Mouse (Mus musculus): ENCODE measurements around the gene Polr1e. TPM values are rescaled to one million over a fixed set of nuclear protein-coding genes. Genes with fewer than 3 reads are reported as not detected.
"Not testable (repeated sequence)": the region's sequence is repeated elsewhere in the genome, so short reads cannot be mapped to it uniquely, and the experiment has no call there.

Gene Polr1e
- polyA plus RNA-seq, 1 experiment from 2014 or later = 36.7 TPM

- H3K4me2 ChIP-seq (replicated peaks) = no peak overlapping the region
- H3K36me3 ChIP-seq = peaks cover 71% of the 10 kb centered on the region
- no peak for ATAC-seq
- H3K27me3 ChIP-seq = no peaks in the 10 kb centered on the region
- no peak overlapping the region for H3K9ac ChIP-seq (replicated peaks)
- WGBS = 91% methylated on average over 13 of the region's 13 CpGs
- no peak overlapping the region for H3K4me3 ChIP-seq (replicated peaks)
- no peaks in the 10 kb centered on the region for H3K9me3 ChIP-seq
- H3K4me1 ChIP-seq (replicated peaks) = no peaks in the 10 kb centered on the region
- no peak overlapping the region for H3K27ac ChIP-seq
Measured at GRCm38 (mm10) chr4:45037455-45038410, 19.4 kb downstream of the Polr1e start.

DNA sequence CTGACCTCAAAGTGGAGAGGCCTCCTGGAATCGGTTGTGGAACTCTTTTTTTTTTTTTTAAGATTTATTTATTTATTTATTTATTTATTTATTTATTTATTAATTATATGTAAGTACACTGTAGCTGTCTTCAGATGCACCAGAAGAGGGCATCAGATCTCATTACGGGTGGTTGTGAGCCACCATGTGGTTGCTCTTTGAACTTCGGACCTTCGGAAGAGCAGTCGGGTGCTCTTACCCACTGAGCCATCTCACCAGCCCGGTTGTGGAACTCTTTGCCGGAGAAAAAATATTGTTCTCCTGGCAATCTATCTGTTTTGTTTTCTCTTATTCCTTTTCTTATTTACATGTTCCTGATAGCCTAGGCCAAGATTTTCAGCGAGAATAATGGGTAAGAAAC, 20.5 kb downstream of the Polr1e start:
- WGBS = 59% methylated on average over 8 of the region's 8 CpGs
- H3K9me3 ChIP-seq; H3K4me3 ChIP-seq (replicated peaks); H3K4me1 ChIP-seq (replicated peaks); H3K27ac ChIP-seq; H3K4me2 ChIP-seq (replicated peaks); ATAC-seq; H3K9ac ChIP-seq (replicated peaks); H3K27me3 ChIP-seq: not testable (repeated sequence)
- peaks cover 72% of the 10 kb centered on the region for H3K36me3 ChIP-seq

DNA sequence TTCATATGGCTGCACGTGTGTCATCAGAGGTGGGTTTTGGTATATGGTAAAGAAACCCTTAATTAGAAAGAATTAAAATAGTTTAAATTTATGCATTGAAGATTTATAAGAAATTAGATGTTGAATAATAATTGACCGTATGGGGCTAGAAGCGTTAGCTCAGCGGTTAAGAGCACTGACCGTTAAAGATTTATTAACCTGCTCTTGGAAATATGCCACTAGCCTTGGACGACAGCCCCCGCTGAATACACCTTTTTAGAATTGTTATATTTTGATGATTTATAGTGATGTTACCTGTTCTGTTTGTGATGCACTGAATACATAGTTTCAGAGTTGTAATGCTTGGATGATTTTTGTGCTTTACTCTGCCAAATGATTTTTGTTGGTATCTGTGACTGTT, 21.2 kb downstream of the Polr1e start:
- H3K27me3 ChIP-seq; H3K9ac ChIP-seq (replicated peaks); ATAC-seq; H3K9me3 ChIP-seq; H3K4me3 ChIP-seq (replicated peaks); H3K27ac ChIP-seq; H3K4me2 ChIP-seq (replicated peaks); H3K4me1 ChIP-seq (replicated peaks): not testable (repeated sequence)
- H3K36me3 ChIP-seq = peaks cover 72% of the 10 kb centered on the region
- 92% methylated on average over 7 of the region's 7 CpGs for WGBS

DNA sequence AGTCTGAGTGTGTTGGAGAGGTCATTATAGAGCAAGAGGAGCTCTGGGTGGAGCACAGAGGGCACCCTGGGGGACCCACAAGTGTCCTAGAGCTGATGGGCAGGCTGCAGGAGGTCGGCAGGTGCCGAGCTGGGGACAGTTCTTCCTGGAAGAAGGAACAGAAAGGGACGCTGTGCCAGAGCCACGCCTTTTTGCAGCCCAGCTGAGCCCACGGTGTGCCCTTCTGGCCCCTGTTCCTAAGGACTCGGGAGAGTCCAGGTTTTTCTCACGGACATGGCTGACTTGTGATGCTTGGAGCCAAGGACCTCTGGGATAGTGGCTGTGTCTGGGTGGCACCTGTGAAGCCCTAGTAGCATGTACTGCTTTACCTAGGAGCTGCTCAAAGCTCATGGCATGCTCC, 22.4 kb downstream of the Polr1e start:
- ATAC-seq = no peak
- WGBS = 84% methylated on average over 7 of the region's 7 CpGs
- H3K36me3 ChIP-seq = peaks cover 72% of the 10 kb centered on the region

GRCm38 (mm10) chr4:45046679-45047078, 28.3 kb downstream of the Polr1e start:
- Histone ChIP-seq H3K4me1 (replicated peaks) (peaks cover 11% of the 10 kb centered on the region; the same call in 1 of the 2 replicates), H3K4me3 (replicated peaks) (no peak overlapping the region), H3K27me3 (no peaks in the 10 kb centered on the region), H3K4me2 (replicated peaks) (no peak overlapping the region), H3K27ac (no peak overlapping the region), H3K9me3 (no peaks in the 10 kb centered on the region), H3K36me3 (peaks cover 68% of the 10 kb centered on the region), H3K9ac (replicated peaks) (no peak overlapping the region)
- WGBS = 94% methylated on average over 5 of the region's 5 CpGs
- ATAC-seq = no peak

More for the DNA sequence above, 22.4 kb downstream of the Polr1e start:
- no peaks in the 10 kb centered on the region for H3K4me1 ChIP-seq (replicated peaks)
- no peaks in the 10 kb centered on the region for H3K27me3 ChIP-seq
- no peak overlapping the region for H3K4me2 ChIP-seq (replicated peaks)
- H3K9ac ChIP-seq (replicated peaks) = no peak overlapping the region
- H3K9me3 ChIP-seq = no peaks in the 10 kb centered on the region
- no peak overlapping the region for H3K4me3 ChIP-seq (replicated peaks)
- H3K27ac ChIP-seq = no peak overlapping the region

DNA sequence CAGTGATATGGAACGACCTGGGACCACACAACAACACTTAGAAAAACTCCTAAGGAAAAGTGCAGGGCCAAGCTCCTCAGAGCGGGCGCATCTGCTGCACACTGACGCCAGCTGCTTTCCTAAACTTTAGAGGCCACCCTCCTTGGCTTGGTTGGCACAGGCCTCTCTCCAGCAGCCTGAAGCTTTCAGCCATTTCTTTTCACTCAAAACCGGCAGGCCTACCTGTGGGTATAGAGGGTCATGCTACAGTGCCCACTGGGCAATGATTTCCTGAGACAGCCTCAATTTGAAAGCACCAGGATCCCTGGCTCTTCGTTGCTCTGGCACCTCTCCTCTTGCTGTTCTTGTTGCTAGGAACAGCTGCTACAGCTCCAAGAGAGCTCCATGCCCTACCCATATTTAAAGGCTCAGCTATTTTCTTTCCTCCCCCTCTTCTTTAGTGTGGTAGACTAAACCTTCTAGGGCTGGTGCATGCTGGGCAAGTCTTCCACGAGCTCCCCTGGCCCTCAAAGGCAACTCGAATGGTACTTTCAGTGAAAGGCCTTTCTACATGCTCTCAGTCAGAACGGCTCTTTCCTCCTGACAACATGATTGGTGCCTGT, 29.0 kb downstream of the Polr1e start:
- WGBS = 85% methylated on average over 9 of the region's 9 CpGs
- Histone ChIP-seq H3K36me3 (peaks cover 66% of the 10 kb centered on the region), H3K4me1 (replicated peaks) (peaks cover 11% of the 10 kb centered on the region; the same call in 1 of the 2 replicates), H3K9me3 (no peaks in the 10 kb centered on the region), H3K4me3 (replicated peaks) (no peak overlapping the region), H3K27me3 (no peaks in the 10 kb centered on the region), H3K4me2 (replicated peaks) (no peak overlapping the region), H3K9ac (replicated peaks) (no peak overlapping the region), H3K27ac (no peak overlapping the region)
- no peak for ATAC-seq

DNA sequence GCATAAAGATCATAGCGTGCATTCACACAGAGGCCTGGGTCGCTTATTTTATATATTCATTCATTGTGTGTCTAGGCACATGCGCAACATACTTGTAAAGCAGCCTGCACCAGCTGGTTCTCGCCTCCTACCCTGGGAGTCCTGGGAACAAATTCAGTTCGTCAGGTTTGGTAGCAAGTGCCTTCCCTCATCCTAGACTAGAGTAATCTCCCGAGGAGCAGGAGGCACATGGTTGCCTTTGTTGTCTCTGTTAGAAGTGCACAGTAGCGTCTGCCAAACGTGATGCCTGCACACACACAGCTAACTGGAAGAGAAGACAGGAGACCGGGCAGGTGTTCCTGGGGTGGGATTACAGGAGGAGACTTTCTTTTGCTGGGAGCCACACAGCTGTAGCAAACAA, 29.6 kb downstream of the Polr1e start:
- ATAC-seq = 0 out of 2 replicates have a peak, but pooled peaks have one; percentile 34
- Histone ChIP-seq H3K27ac (peak overlapping the region; percentile 56; the same call in 1 of the 2 replicates), H3K36me3 (peaks cover 62% of the 10 kb centered on the region), H3K27me3 (no peaks in the 10 kb centered on the region), H3K4me1 (replicated peaks) (peaks cover 11% of the 10 kb centered on the region; the same call in 1 of the 2 replicates), H3K4me2 (replicated peaks) (no peak overlapping the region), H3K9ac (replicated peaks) (no peak overlapping the region), H3K4me3 (replicated peaks) (no peak overlapping the region), H3K9me3 (no peaks in the 10 kb centered on the region)
- WGBS = 67% methylated on average over 9 of the region's 9 CpGs

DNA sequence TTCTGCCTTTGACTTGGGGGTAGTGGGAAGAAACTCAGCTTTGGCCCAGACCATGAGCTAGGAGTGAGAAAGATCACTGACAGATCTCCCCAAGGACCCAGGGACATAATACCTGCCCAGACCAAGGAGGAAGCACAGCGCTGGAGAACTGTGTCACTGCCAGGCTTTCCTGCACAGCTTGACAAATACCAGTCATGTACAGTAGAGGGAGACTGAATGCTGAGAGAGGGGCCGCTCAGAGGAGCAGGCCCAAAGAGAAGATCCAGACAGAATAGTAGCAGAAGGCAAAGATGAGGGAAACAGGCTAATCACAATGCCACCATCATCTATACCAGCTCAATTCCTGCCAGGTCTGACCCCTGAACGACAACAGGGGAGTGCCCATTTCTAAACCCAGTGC, 36.5 kb downstream of the Polr1e start:
- no peak overlapping the region for H3K9ac ChIP-seq (replicated peaks)
- no peaks in the 10 kb centered on the region for H3K4me1 ChIP-seq (replicated peaks)
- no peak overlapping the region for H3K4me3 ChIP-seq (replicated peaks)
- peak; percentile 45; the same call in 1 of the 2 replicates for ATAC-seq
- H3K27ac ChIP-seq = no peak overlapping the region
- no peaks in the 10 kb centered on the region for H3K27me3 ChIP-seq
- H3K4me2 ChIP-seq (replicated peaks) = no peak overlapping the region
- peaks cover 57% of the 10 kb centered on the region for H3K36me3 ChIP-seq
- no peaks in the 10 kb centered on the region for H3K9me3 ChIP-seq
- 59% methylated on average over 3 of the region's 3 CpGs for WGBS

GRCm38 (mm10) chr4:45055451-45055850, 37.1 kb downstream of the Polr1e start:
- H3K27ac ChIP-seq = no peak overlapping the region

GRCm38 (mm10) chr4:45063836-45064235, 45.5 kb downstream of the Polr1e start:
- H3K9me3 ChIP-seq; H3K4me1 ChIP-seq (replicated peaks); H3K9ac ChIP-seq (replicated peaks); H3K4me2 ChIP-seq (replicated peaks); H3K27me3 ChIP-seq; H3K4me3 ChIP-seq (replicated peaks); ATAC-seq; H3K27ac ChIP-seq: not testable (repeated sequence)
- H3K36me3 ChIP-seq = peaks cover 35% of the 10 kb centered on the region
- 75% methylated on average over 1 of the region's 1 CpGs for WGBS

More at GRCm38 (mm10) chr4:45055451-45055850, 37.1 kb downstream of the Polr1e start:
- Histone ChIP-seq H3K9ac (replicated peaks) (no peak overlapping the region), H3K27me3 (no peaks in the 10 kb centered on the region), H3K4me2 (replicated peaks) (no peak overlapping the region), H3K4me3 (replicated peaks) (no peak overlapping the region), H3K4me1 (replicated peaks) (no peaks in the 10 kb centered on the region), H3K9me3 (no peaks in the 10 kb centered on the region), H3K36me3 (peaks cover 61% of the 10 kb centered on the region)
- no peak for ATAC-seq
- 91% methylated on average over 8 of the region's 8 CpGs for WGBS

DNA sequence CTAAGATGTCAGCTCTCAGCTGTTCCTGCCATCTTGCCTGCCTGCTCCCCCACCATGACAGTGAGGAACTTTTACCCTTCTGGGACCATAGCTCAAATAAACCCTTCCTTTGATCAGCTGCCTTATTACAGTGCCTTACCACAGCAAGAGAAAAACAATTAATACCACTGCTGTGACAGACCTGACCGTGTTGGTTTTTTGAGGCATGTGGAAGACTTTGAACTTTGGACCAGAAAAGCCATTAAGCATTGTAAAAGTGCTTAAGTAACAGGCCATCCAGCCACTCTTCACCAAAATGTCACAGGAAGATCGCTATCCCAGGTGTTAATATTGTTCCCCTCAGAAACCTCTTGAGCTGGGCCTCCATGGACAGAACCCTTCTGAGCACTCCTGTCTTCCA, 46.2 kb downstream of the Polr1e start:
- WGBS = 90% methylated on average over 2 of the region's 2 CpGs
- Histone ChIP-seq H3K27me3 (no peaks in the 10 kb centered on the region), H3K27ac (no peak overlapping the region), H3K4me3 (replicated peaks) (no peak overlapping the region), H3K9me3 (no peaks in the 10 kb centered on the region), H3K36me3 (peaks cover 28% of the 10 kb centered on the region), H3K4me1 (replicated peaks) (0 out of 2 replicates have a peak, but pooled peaks cover 5% of the 10 kb centered on the region), H3K9ac (replicated peaks) (no peak overlapping the region), H3K4me2 (replicated peaks) (no peak overlapping the region)
- ATAC-seq = no peak

- Histone ChIP-seq H3K4me1 (replicated peaks) (0 out of 2 replicates have a peak, but pooled peaks cover 8% of the 10 kb centered on the region), H3K27me3 (no peaks in the 10 kb centered on the region), H3K4me3 (replicated peaks) (no peak overlapping the region), H3K9ac (replicated peaks) (no peak overlapping the region), H3K27ac (no peak overlapping the region), H3K36me3 (peaks cover 11% of the 10 kb centered on the region), H3K4me2 (replicated peaks) (no peak overlapping the region), H3K9me3 (no peaks in the 10 kb centered on the region)
- ATAC-seq = no peak
- 56% methylated on average over 2 of the region's 2 CpGs for WGBS
Measured at GRCm38 (mm10) chr4:45066036-45066730, 47.8 kb downstream of the Polr1e start.
